Mouse (Mus musculus) neural tube, embryonic 15.5 days (tissue): ENCODE measurements around the gene B3galt5. TPM values are rescaled to one million over a fixed set of nuclear protein-coding genes. Genes with fewer than 3 reads are reported as not detected.

Source experiments
- ATAC-seq: fragments of 200-750 bp; cut with Nextera tagmentation; 2 replicates; pipeline ENCODE4 v1.8.0; 2017; ENCODE audit warnings: mild to moderate bottlenecking, moderate TSS enrichment, moderate library complexity; ENCODE audit not compliant: low FRiP score
- H3K27ac ChIP-seq: fragments of 300-500 bp; sonication (generic); replicated peaks from 2 replicates; pipeline ENCODE4 v1.5.1; 2015; ENCODE audit warnings: mild to moderate bottlenecking, inconsistent platforms
- H3K27me3 ChIP-seq: fragments of 300-500 bp; sonication (generic); replicated peaks from 2 replicates; pipeline ENCODE4 v1.6.1; 2015; ENCODE audit warnings: inconsistent platforms
- H3K36me3 ChIP-seq: fragments of 300-500 bp; sonication (generic); 2 replicates; pipeline ENCODE4 v1.6.1; 2015; ENCODE audit warnings: inconsistent platforms
- H3K4me1 ChIP-seq: fragments of 300-500 bp; sonication (generic); 2 replicates; pipeline ENCODE4 v1.6.1; 2015; ENCODE audit warnings: inconsistent platforms
- H3K4me2 ChIP-seq: fragments of 300-500 bp; sonication (generic); 2 replicates; pipeline ENCODE4 v1.6.1; 2015; ENCODE audit warnings: inconsistent platforms, mild to moderate bottlenecking, moderate library complexity
- H3K4me3 ChIP-seq: fragments of 300-500 bp; sonication (generic); replicated peaks from 2 replicates; pipeline ENCODE4 v1.5.1; 2015; ENCODE audit warnings: mild to moderate bottlenecking, inconsistent platforms
- H3K9ac ChIP-seq: fragments of 300-500 bp; sonication (generic); replicated peaks from 2 replicates; pipeline ENCODE4 v1.6.1; 2015; ENCODE audit warnings: mild to moderate bottlenecking, inconsistent platforms
- H3K9me3 ChIP-seq: fragments of 300-500 bp; sonication (generic); replicated peaks from 2 replicates; pipeline ENCODE4 v1.6.1; 2016; ENCODE audit warnings: inconsistent platforms
- WGBS: fragments of 180-500 bp; shearing (Covaris S2); methylation state at CpG from one replicate; pipeline ENCODE4 v1.1.7; 2015; ENCODE audit warnings: mixed read lengths; 5-methylcytosine and 5-hydroxymethylcytosine counted together
- polyA plus RNA-seq: library from polyadenylated mRNA; unstranded; fragments of >200 nt; fragmentation: Nextera tagmentation; extraction: Ambion mirVana; gene quantifications from 2 replicates; pipeline ENCODE4 v1.2.1, GENCODE M21; 2015

Gene B3galt5
- 6.2 and 6.6 TPM in 2 replicates for polyA plus RNA-seq

DNA sequence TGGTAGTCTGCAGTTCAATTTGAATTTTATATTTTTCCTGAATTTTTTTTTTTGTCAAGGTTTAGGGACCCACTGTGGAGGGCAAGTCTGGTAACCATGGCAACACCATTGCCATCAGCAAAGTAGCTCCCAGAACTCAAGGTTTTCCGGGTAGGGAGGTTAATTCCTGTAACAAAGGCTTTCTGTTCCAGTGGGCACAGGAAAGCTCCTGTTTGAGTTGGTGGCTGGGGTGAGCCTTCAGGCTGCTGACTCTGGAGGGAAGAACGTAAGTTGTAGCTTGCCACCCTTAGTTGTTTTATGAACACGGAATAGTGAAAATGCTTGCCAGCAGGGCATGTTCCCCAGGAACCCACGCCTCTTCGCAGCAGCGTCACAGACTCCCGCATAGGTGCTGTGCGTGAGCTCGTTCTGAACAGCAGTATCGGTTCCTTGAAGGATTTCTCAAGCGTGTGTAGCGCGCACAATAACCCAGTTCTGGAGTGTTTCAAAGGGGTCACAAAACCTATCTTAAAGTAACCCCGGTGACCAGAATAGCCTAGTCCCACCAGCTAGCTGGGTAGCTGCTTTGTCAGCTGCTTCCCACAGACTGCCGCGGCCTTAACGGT, at the start of gene B3galt5:
TSS of gene B3galt5 (plus strand) at position 436 of the 605 bp plus-strand sequence.
- H3K4me1 ChIP-seq = peaks cover 10% of the 10 kb centered on the region
- peak within 1 kb of the TSS; percentile 35 for H3K4me2 ChIP-seq
- H3K9ac ChIP-seq = 0 out of 2 replicates have a peak within 1 kb of the TSS, but pooled peaks have one; percentile 11
- WGBS = 52% methylated on average over 17 of the region's 17 CpGs
- peak; percentile 50; the same call in 1 of the 2 replicates for ATAC-seq
- H3K36me3 ChIP-seq = no peaks in the 10 kb centered on the region
- no peak within 1 kb of the TSS for H3K4me3 ChIP-seq
- peak within 1 kb of the TSS; percentile 51; the same call in 1 of the 2 replicates for H3K27ac ChIP-seq
- no peaks in the 10 kb centered on the region for H3K9me3 ChIP-seq
- H3K27me3 ChIP-seq = no peaks in the 10 kb centered on the region

DNA sequence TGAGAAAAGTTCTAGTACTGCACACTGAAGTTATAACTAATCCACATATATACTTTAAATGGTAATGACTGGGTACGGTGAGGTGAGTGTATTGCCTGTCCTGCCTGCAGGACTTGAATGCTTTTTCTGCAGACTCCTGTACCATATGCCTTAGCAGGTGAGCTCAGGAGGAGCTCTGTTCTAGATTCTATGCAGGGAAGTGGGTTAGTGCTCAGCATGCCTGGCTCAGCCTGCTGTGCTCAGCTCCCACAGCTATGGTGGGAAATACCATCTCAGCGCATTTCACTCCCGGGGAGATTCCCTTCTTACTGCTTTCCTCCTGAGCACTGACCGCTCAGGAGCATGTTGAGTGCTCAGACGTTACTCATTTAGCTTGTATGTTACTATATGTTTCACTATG, 48.0 kb upstream of the B3galt5 start:
- 81% methylated on average over 5 of the region's 5 CpGs for WGBS
- no peak overlapping the region for H3K4me3 ChIP-seq
- H3K4me1 ChIP-seq = peaks cover 14% of the 10 kb centered on the region
- H3K27me3 ChIP-seq = no peaks in the 10 kb centered on the region
- H3K4me2 ChIP-seq = no peak overlapping the region
- no peaks in the 10 kb centered on the region for H3K9me3 ChIP-seq
- no peak for ATAC-seq
- H3K9ac ChIP-seq = no peak overlapping the region
- no peaks in the 10 kb centered on the region for H3K36me3 ChIP-seq
- no peak overlapping the region for H3K27ac ChIP-seq

GRCm38 (mm10) chr16:96191531-96192506, 43.8 kb upstream of the B3galt5 start, which contains the start of gene Lca5l:
TSS of gene Lca5l (minus strand) at chr16:96192271.
- WGBS = under 1% methylated on average over 77 of the region's 77 CpGs
- peak within 1 kb of the TSS; percentile 90 for H3K4me3 ChIP-seq
- peak; percentile 99 for ATAC-seq
- H3K27me3 ChIP-seq = no peaks in the 10 kb centered on the region
- no peaks in the 10 kb centered on the region for H3K9me3 ChIP-seq
- peak within 1 kb of the TSS; percentile 90 for H3K27ac ChIP-seq
- peak within 1 kb of the TSS; percentile 84 for H3K4me2 ChIP-seq
- peak within 1 kb of the TSS; percentile 94 for H3K9ac ChIP-seq
- peaks cover 17% of the 10 kb centered on the region for H3K4me1 ChIP-seq
- H3K36me3 ChIP-seq = no peaks in the 10 kb centered on the region

- H3K4me3 ChIP-seq = peak within 1 kb of the TSS; percentile 18
- no peak within 1 kb of the TSS for H3K9ac ChIP-seq
- ATAC-seq = peak; percentile 47; the same call in 1 of the 2 replicates
These were observed 35.5 kb upstream of the B3galt5 start, which contains the start of gene Sh3bgr for GRCm38 (mm10) chr16:96199913-96200701. TSS of gene Sh3bgr (plus strand) at chr16:96200450.

DNA sequence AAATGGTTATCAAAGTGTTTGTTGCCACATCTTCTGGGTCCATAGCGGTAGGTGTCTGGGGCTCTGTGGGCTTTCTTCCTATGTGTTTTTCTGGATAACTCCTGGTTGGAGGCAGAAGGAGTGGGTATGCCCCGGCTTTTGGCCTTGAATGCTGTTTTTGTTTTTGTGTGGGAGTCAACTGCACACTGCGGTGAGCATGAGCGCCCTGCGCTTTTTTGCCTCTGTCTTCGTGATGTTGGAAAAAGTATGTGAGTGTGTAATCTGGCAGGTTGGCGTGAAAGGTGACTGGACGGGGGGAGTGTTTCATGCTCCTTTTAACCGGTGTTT, 34.9 kb upstream of the B3galt5 start:
- Histone ChIP-seq H3K4me2 (peak overlapping the region; percentile 54), H3K9ac (no peak overlapping the region), H3K4me3 (peak overlapping the region; percentile 18), H3K27ac (no peak overlapping the region), H3K36me3 (no peaks in the 10 kb centered on the region), H3K4me1 (peaks cover 15% of the 10 kb centered on the region), H3K27me3 (no peaks in the 10 kb centered on the region), H3K9me3 (no peaks in the 10 kb centered on the region)
- no peak for ATAC-seq
- WGBS = 30% methylated on average over 9 of the region's 9 CpGs

More at GRCm38 (mm10) chr16:96199913-96200701, 35.5 kb upstream of the B3galt5 start, which contains the start of gene Sh3bgr:
- Histone ChIP-seq H3K27me3 (no peaks in the 10 kb centered on the region), H3K27ac (no peak within 1 kb of the TSS), H3K4me1 (peaks cover 15% of the 10 kb centered on the region), H3K36me3 (no peaks in the 10 kb centered on the region), H3K4me2 (peak within 1 kb of the TSS; percentile 54), H3K9me3 (no peaks in the 10 kb centered on the region)
- 5% methylated on average over 20 of the region's 20 CpGs for WGBS

- ATAC-seq = no peak
- no peak overlapping the region for H3K9ac ChIP-seq
- WGBS = 72% methylated on average over 11 of the region's 11 CpGs
These were observed 33.9 kb upstream of the B3galt5 start for GRCm38 (mm10) chr16:96201485-96202232.

GRCm38 (mm10) chr16:96209789-96210188, 25.8 kb upstream of the B3galt5 start:
- Histone ChIP-seq H3K36me3 (no peaks in the 10 kb centered on the region), H3K4me2 (no peak overlapping the region), H3K4me1 (no peaks in the 10 kb centered on the region), H3K27me3 (no peaks in the 10 kb centered on the region), H3K4me3 (no peak overlapping the region), H3K27ac (no peak overlapping the region), H3K9ac (no peak overlapping the region), H3K9me3 (no peaks in the 10 kb centered on the region)
- 84% methylated on average over 10 of the region's 10 CpGs for WGBS
- ATAC-seq = no peak

More at GRCm38 (mm10) chr16:96201485-96202232, 33.9 kb upstream of the B3galt5 start:
- Histone ChIP-seq H3K4me2 (no peak overlapping the region), H3K9me3 (no peaks in the 10 kb centered on the region), H3K27me3 (no peaks in the 10 kb centered on the region), H3K4me1 (peaks cover 15% of the 10 kb centered on the region), H3K4me3 (no peak overlapping the region), H3K36me3 (no peaks in the 10 kb centered on the region), H3K27ac (no peak overlapping the region)

DNA sequence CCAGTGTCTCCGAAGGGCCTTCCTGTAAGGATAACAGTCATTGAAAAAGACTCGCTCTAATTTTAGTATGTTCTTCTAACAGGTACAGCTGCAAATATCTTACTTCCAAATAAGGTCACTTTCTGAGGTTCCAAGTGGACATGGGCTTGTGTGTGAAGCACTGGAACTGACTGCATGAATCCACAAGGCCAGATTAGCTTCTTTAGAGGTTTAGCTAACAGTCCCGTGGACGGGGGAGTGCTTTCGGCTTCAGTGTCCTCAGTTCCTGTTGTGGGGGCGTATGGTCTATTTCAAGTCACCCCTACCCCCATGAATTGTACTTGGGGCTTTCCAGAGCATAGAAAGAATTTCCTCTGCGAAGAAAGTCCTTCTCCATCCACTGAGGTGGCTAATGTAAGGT, 24.7 kb upstream of the B3galt5 start:
- no peak overlapping the region for H3K4me3 ChIP-seq
- 90% methylated on average over 7 of the region's 7 CpGs for WGBS
- no peak overlapping the region for H3K4me2 ChIP-seq
- no peak for ATAC-seq
- H3K27me3 ChIP-seq = no peaks in the 10 kb centered on the region
- no peak overlapping the region for H3K27ac ChIP-seq
- no peaks in the 10 kb centered on the region for H3K9me3 ChIP-seq
- H3K4me1 ChIP-seq = no peaks in the 10 kb centered on the region
- H3K9ac ChIP-seq = no peak overlapping the region
- H3K36me3 ChIP-seq = no peaks in the 10 kb centered on the region

GRCm38 (mm10) chr16:96213027-96213426, 22.6 kb upstream of the B3galt5 start:
- ATAC-seq = no peak
- Histone ChIP-seq H3K27ac (no peak overlapping the region), H3K27me3 (no peaks in the 10 kb centered on the region), H3K9me3 (no peaks in the 10 kb centered on the region), H3K36me3 (no peaks in the 10 kb centered on the region), H3K4me2 (no peak overlapping the region), H3K4me3 (no peak overlapping the region), H3K9ac (no peak overlapping the region), H3K4me1 (no peaks in the 10 kb centered on the region)
- 94% methylated on average over 4 of the region's 4 CpGs for WGBS

- H3K27me3 ChIP-seq = no peaks in the 10 kb centered on the region
- no peaks in the 10 kb centered on the region for H3K9me3 ChIP-seq
- ATAC-seq = no peak
- H3K4me3 ChIP-seq = no peak overlapping the region
- no peak overlapping the region for H3K4me2 ChIP-seq
- no peaks in the 10 kb centered on the region for H3K4me1 ChIP-seq
- 74% methylated on average over 5 of the region's 5 CpGs for WGBS
- no peaks in the 10 kb centered on the region for H3K36me3 ChIP-seq
- no peak overlapping the region for H3K9ac ChIP-seq
- no peak overlapping the region for H3K27ac ChIP-seq
These were observed 14.1 kb upstream of the B3galt5 start for GRCm38 (mm10) chr16:96221491-96221890.
